Mouse (Mus musculus) spleen, postnatal 36 days (tissue): Measurements from ENCODE around the gene Gm10563.
A peak's percentile ranks its signal among the peaks of the same experiment; 100 is the strongest.
"Not testable (repeated sequence)": the region's sequence is repeated elsewhere in the genome, so short reads cannot be mapped to it uniquely, and the experiment has no call there.

Source experiments
- DNase-seq, 2 experiments: peaks; one replicate each; pipeline ENCODE4 v3.0.0; 2022; ENCODE audit warnings: low spot score in 2 of 2, mixed read lengths in 1 of 2

The Gm10563 gene

GRCm38 (mm10) chr4:155598536-155598935, 46.7 kb downstream of the Gm10563 start:
- no peak for DNase-seq

GRCm38 (mm10) chr4:155596606-155597005, 48.6 kb downstream of the Gm10563 start:
- DNase-seq, result no peak

DNA sequence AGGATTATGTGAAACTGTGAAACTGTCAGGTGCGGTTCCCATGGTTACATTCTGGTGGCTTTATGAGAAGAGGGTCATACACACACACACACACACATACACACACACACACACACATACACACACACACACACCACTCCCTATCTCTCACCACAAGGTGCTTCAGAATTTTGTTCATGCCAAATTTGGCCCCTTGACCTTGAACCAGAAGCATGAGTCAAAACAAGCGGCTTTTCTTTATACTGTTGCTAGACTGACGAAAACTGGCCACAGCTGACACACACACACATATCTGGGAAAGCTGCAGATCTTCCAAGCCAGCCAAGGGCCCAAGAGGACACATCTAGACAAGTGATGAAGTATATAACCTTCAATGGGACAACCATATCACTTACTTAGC, 49.4 kb downstream of the Gm10563 start:
- DNase-seq, result no peak

- no peak for DNase-seq
Measured at GRCm38 (mm10) chr4:155593780-155594179, 51.4 kb downstream of the Gm10563 start.

DNA sequence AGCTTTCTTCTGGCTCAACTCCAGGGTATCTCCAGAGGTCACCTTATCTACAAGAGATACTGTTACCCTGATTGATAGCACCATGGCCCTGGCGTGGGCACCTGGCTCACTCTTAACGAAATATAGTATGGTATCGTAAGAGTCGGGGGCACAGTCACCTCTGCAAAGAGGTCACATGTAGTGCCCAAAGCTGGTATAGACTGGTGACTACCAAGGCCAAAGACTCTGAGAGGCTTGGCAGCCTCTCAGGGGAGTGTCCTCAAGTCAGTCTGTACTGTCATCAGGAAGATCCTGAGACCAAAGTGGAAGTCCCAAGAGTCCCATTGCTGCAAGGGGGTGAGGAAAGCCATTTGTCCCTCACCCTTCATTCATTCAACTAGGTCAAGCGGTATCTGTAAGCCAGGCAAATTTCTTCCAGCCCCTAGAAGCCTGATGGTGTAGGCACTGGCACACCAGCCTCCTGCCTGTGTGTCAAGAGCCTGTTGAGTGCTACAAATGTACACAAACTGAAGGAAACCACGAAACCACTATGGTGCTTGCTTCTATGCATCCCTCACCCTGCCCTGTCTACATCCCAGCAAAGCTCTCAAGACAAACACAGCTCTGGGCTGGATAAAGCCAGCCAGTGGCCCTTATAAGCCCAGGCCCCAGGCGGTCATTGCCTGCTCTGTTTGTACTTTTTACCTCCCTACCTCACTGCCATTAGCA, 54.0 kb downstream of the Gm10563 start:
- DNase-seq, result no peak

GRCm38 (mm10) chr4:155589356-155589755, 55.9 kb downstream of the Gm10563 start:
- no peak for DNase-seq

GRCm38 (mm10) chr4:155582279-155582905, 62.8 kb downstream of the Gm10563 start:
- DNase-seq, result no peak

GRCm38 (mm10) chr4:155580420-155580819, 64.8 kb downstream of the Gm10563 start:
- no peak for DNase-seq

GRCm38 (mm10) chr4:155578336-155579125, 66.7 kb downstream of the Gm10563 start:
- DNase-seq, result no peak

GRCm38 (mm10) chr4:155577741-155578140, 67.5 kb downstream of the Gm10563 start:
- DNase-seq, result no peak

DNA sequence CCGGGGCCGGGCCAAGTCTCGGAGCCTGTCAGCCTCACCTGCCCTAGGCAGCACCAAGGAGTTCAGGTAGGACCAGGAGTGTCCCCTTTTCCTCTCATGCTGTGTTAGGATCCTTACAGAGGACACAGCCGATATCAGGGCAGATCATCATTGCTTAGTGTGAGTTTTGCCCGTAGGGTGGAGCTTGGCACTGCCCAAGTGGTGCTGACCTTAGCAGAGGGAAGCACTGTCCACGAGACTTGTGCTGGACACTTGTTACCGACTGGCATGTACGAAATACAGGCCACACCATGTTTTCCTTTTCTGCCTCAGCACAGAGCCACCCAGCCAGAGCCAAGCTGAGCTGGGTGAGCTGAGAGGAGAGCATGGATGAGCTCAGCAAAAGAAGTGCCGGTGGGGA, 68.1 kb downstream of the Gm10563 start:
- no peak for DNase-seq

DNA sequence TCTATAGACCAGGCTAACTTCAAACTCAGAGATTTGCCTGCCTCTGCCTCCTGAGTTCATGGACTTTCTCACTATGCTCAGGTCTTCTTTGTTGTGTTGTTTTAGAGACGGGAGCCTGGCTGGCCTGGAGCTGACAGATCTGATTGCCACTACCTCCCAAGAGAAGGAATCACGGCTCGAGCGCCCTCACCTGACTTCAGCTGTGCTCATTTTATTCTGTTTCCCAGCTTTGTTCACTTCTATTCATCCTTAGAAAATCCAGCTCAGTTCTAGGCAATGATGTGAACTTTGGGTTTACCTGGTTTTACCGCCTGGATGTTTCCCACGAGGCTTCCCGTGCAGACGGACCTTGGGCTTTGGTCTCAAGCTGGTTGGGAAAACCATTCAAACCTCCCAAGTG, 69.7 kb downstream of the Gm10563 start:
- no peak for DNase-seq

GRCm38 (mm10) chr4:155574931-155575330, 70.3 kb downstream of the Gm10563 start:
- DNase-seq, result no peak

DNA sequence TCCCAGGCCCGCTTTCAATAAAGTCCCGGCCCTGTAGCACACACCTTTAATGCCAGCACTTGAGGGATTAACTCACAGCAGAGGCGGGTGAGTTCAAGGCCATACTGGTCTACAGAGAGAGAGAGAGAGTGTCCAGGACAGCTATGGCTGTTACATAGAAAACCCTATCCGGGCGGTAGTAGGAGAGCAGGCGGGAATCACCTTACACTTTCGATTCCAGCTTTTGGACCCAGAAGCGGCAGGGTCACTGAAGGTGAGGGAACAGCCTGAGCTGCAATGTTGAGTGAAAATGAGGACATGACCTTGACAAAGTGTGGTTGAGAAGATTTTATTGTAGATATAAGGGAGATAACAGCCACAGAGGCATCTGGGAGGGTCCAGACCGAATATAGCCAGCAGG, 71.3 kb downstream of the Gm10563 start:
- no peak for DNase-seq

GRCm38 (mm10) chr4:155573155-155573554, 72.1 kb downstream of the Gm10563 start:
- no peak for DNase-seq

DNA sequence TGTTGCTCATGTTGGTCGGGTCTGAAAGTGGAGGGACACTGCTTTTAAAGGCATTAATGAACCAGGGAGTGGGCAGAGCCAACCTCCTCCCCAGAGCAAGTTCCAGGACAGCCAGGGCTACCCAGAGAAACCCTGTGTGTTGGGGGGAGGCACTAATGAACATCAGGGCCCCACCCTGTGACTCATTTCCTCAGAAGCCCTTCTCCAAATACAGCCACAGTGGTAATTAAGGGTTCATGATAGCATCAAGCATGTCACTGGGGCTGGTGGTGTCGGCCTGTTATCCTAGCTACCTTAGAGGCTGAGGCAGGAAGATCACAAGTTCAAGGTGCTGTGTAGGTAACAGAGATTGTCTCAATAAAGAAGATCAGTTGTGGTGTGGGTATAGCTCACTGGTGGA, 73.8 kb downstream of the Gm10563 start:
- no peak for DNase-seq

DNA sequence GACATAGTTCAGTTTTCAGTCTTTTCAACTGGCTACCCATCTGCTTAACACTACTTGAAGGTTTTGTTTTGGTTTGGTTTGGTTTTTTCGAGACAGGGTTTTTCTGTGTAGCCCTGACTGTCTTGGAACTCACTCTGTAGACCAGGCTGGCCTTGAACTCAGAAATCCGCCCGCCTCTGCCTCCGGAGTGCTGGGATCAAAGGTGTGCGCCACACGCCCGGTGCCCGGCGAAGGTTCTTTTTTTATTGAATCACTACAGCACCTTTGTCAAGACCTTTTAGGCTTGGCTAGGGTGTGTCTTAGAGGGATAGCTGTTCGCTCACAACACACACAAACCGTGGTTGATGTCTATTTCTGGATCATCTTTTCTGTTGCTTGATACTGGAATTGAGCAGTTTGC, 74.9 kb downstream of the Gm10563 start:
- DNase-seq, result not testable (repeated sequence)

DNA sequence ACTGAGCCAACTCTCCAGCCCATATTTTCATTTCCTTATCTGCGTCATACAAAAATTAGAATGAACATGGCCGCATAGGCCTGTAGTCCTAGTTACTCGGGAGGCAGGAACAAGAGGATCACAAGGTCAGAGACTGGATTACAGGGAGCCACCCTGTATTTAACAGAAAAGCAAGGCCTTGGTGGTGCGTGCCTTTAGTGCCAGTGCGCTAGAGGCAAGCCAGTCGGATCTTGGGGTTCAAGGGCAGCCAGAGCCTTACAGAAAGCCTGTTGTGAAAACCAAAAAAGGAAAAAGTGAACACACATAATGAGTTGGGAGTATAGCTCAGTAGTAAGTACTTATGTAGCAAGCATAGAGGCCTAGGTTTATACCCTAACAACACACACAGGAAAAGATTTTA, 75.4 kb downstream of the Gm10563 start:
- no peak for DNase-seq

GRCm38 (mm10) chr4:155568632-155569370, 76.4 kb downstream of the Gm10563 start:
- no peak for DNase-seq

GRCm38 (mm10) chr4:155568170-155568569, 77.0 kb downstream of the Gm10563 start:
- peak in 1 of 2 experiments; percentile 25 for DNase-seq

DNA sequence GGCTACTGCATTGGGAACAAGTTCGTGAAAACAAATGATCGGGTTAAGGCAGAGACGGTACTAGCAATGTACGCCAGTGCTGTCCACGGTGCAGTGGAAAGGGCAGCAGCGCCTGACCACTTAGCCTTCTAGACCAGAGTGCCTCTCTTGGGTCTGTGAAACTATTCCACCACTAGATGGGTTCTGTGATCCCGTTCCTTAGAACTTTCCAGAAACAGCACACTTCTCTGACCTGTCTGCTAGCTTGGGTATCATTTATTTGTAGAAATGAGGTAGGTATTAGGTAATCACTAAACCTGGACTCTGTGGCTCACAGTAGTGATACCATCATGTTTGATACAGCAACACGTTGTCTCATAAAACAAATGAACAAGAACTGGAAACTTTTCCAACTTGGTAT, 78.7 kb downstream of the Gm10563 start:
- DNase-seq, result no peak
